Mouse (Mus musculus): ENCODE results near the gene Cdc20.

Gene Cdc20

GRCm38 (mm10) chr4:118417112-118417797, 19.9 kb downstream of the Cdc20 start:
- DNase-seq (ENCODE audit: low spot score in 2 of 2), result no peak

GRCm38 (mm10) chr4:118416329-118416728, 20.8 kb downstream of the Cdc20 start:
- no peak for DNase-seq (ENCODE audit: low spot score in 2 of 2)

GRCm38 (mm10) chr4:118415779-118416178, 21.4 kb downstream of the Cdc20 start:
- no peak for DNase-seq (ENCODE audit: low spot score in 2 of 2)

- no peak for DNase-seq (ENCODE audit: low spot score in 2 of 2)
Measured at GRCm38 (mm10) chr4:118413553-118413952, 23.6 kb downstream of the Cdc20 start.

GRCm38 (mm10) chr4:118410871-118411270, 26.3 kb downstream of the Cdc20 start:
- no peak for DNase-seq (ENCODE audit: low spot score in 2 of 2)

- peak; percentile 82 to 87 for DNase-seq (ENCODE audit: low spot score in 2 of 2)
Measured at GRCm38 (mm10) chr4:118409142-118409900, 27.8 kb downstream of the Cdc20 start, which contains the start of the genes Szt2 and Med8. Szt2 (minus strand) TSS chr4:118409273. Med8 (plus strand) TSS chr4:118409337.

- no peak for DNase-seq (ENCODE audit: low spot score in 2 of 2)
Measured at GRCm38 (mm10) chr4:118402701-118403100, 34.5 kb downstream of the Cdc20 start.

GRCm38 (mm10) chr4:118401918-118402317, 35.2 kb downstream of the Cdc20 start:
- DNase-seq (ENCODE audit: low spot score in 2 of 2), result no peak

- no peak for DNase-seq (ENCODE audit: low spot score in 2 of 2)
Measured at GRCm38 (mm10) chr4:118401421-118401820, 35.7 kb downstream of the Cdc20 start.

GRCm38 (mm10) chr4:118398400-118398799, 38.8 kb downstream of the Cdc20 start:
- DNase-seq (ENCODE audit: low spot score in 2 of 2), result no peak

GRCm38 (mm10) chr4:118396433-118396832, 40.7 kb downstream of the Cdc20 start:
- no peak for DNase-seq (ENCODE audit: low spot score in 2 of 2)

- DNase-seq (ENCODE audit: low spot score in 2 of 2), result no peak
Measured at GRCm38 (mm10) chr4:118395289-118395688, 41.9 kb downstream of the Cdc20 start.

- DNase-seq (ENCODE audit: low spot score in 2 of 2), result no peak
Measured at GRCm38 (mm10) chr4:118394505-118394904, 42.6 kb downstream of the Cdc20 start.

GRCm38 (mm10) chr4:118390146-118390545, 47.0 kb downstream of the Cdc20 start:
- no peak for DNase-seq (ENCODE audit: low spot score in 2 of 2)

GRCm38 (mm10) chr4:118387316-118387715, 49.8 kb downstream of the Cdc20 start:
- no peak for DNase-seq (ENCODE audit: low spot score in 2 of 2)

GRCm38 (mm10) chr4:118383271-118383670, 53.9 kb downstream of the Cdc20 start:
- no peak for DNase-seq (ENCODE audit: low spot score in 2 of 2)
